Mouse (Mus musculus) thymus, adult 2 months (tissue): Measurements from ENCODE around the gene Dner. TPM values are rescaled to one million over a fixed set of nuclear protein-coding genes. Genes with fewer than 3 reads are reported as not detected.

Source experiments
- DNase-seq: peaks from one replicate; pipeline ENCODE4 v3.0.0; 2021
- H3K27ac ChIP-seq: fragments of 200-500 bp; 2 replicates; pipeline ENCODE4 v1.5.1; 2012; ENCODE audit warnings: low read length, control low read depth; ENCODE audit not compliant: control insufficient read depth, insufficient read depth
- H3K27me3 ChIP-seq: fragments of 200-500 bp; 2 replicates; pipeline ENCODE4 v1.6.1; 2012; ENCODE audit warnings: mild to moderate bottlenecking, low read length, moderate library complexity, mixed read lengths; ENCODE audit not compliant: control insufficient read depth, insufficient read depth
- H3K36me3 ChIP-seq: fragments of 200-500 bp; 2 replicates; pipeline ENCODE4 v1.6.1; 2012; ENCODE audit warnings: mild to moderate bottlenecking, low read length, moderate library complexity; ENCODE audit not compliant: control insufficient read depth, insufficient read depth
- H3K4me1 ChIP-seq: fragments of 200-500 bp; replicated peaks from 2 replicates; pipeline ENCODE4 v1.6.1; 2012; ENCODE audit warnings: low read length; ENCODE audit not compliant: control insufficient read depth, insufficient read depth
- H3K4me3 ChIP-seq: fragments of 200-500 bp; 2 replicates; pipeline ENCODE4 v1.5.1; 2012; ENCODE audit warnings: mild to moderate bottlenecking, low read length, control low read depth, moderate library complexity; ENCODE audit not compliant: control insufficient read depth, insufficient read depth
- CTCF ChIP-seq: fragments of 200-500 bp; IDR thresholded peaks from 2 replicates; pipeline ENCODE4 v1.5.1; 2012; ENCODE audit warnings: mild to moderate bottlenecking, control low read depth, low read length, moderate library complexity, borderline replicate concordance; ENCODE audit not compliant: control insufficient read depth, poor library complexity, insufficient read depth; ENCODE audit errors: extremely low read depth
- POLR2A ChIP-seq: fragments of 200-500 bp; IDR thresholded peaks from 2 replicates; pipeline ENCODE4 v1.6.1; 2012; ENCODE audit warnings: mild to moderate bottlenecking, low read length, control low read depth, moderate library complexity; ENCODE audit not compliant: control insufficient read depth, poor library complexity, insufficient read depth; ENCODE audit errors: extremely low read depth
- WGBS: fragments of 180-500 bp; shearing (Covaris S2); methylation state at CpG from one replicate; pipeline ENCODE4 v1.1.7; 2018; 5-methylcytosine and 5-hydroxymethylcytosine counted together
- polyA plus RNA-seq: library from polyadenylated mRNA; depleted of rRNA; stranded (reverse); fragments of >200 nt; gene quantifications from 2 replicates; pipeline ENCODE4 v1.2.3, GENCODE M21; 2012

Dner gene
- polyA plus RNA-seq, 1 experiment: 0.22 TPM

DNA sequence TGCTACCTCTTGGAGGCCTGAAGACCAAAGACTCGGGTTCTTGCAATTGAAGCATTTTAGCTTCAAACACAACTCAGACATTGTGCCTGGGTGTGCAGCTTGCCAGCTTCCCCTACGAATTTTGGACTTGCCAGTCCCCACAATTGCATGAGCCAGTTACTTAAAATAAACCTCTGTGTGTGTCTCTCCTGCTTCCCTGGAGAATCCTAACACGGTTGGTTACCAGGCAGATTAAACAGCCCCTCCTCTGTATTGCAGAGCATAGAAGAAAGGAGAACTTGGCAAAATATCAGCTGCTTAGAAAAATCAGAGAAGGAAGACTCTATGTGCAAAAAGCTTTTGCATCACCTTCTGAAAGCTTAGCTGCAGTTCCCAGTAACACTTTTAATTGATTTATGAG lies 252.4 kb downstream of the Dner start:
- DNase-seq: no peak
- no peak overlapping the region for H3K27ac ChIP-seq
- WGBS: 71% methylated on average over 3 of the region's 3 CpGs

GRCm38 (mm10) chr1:84443050-84443449 lies 253.0 kb downstream of the Dner start:
- H3K4me3 ChIP-seq: no peak overlapping the region
- WGBS: 96% methylated on average over 5 of the region's 5 CpGs
- TF ChIP-seq CTCF (no peak), POLR2A (no peak)

More for the DNA sequence above, 252.4 kb downstream of the Dner start:
- no peak overlapping the region for H3K4me3 ChIP-seq
- H3K27me3 ChIP-seq: no peaks in the 10 kb centered on the region
- no peaks in the 10 kb centered on the region for H3K4me1 ChIP-seq
- no peak for TF ChIP-seq POLR2A
- TF ChIP-seq CTCF: no peak
- H3K36me3 ChIP-seq: no peaks in the 10 kb centered on the region

DNA sequence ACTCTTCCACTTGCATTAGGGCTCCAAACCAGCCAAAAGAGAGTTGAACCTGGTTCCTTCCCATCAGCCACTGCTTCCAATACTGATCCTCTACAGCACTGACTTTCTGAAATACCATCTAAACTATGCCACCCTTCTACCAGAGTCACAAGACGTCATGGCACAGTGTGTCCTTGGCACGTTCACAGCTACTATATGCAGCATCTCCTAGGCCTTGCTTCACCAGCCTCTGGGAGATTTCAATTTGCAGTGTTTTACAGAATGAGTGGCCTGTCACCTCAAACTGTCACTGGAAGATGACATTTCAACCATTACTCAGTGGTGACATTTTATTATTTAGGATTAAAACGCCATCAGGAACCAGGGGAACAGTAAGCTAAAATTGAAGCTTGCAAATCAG lies 254.6 kb downstream of the Dner start:
- H3K4me3 ChIP-seq: no peak overlapping the region
- WGBS: 88% methylated on average over 3 of the region's 3 CpGs
- no peaks in the 10 kb centered on the region for H3K36me3 ChIP-seq
- no peak overlapping the region for H3K27ac ChIP-seq
- H3K4me1 ChIP-seq: no peaks in the 10 kb centered on the region
- DNase-seq: no peak
- no peaks in the 10 kb centered on the region for H3K27me3 ChIP-seq
- TF ChIP-seq CTCF (no peak), POLR2A (no peak)

More at GRCm38 (mm10) chr1:84443050-84443449, 253.0 kb downstream of the Dner start:
- no peak overlapping the region for H3K27ac ChIP-seq
- no peak for DNase-seq
- no peaks in the 10 kb centered on the region for H3K4me1 ChIP-seq
- H3K36me3 ChIP-seq: no peaks in the 10 kb centered on the region
- H3K27me3 ChIP-seq: no peaks in the 10 kb centered on the region

- Histone ChIP-seq H3K27ac (no peak overlapping the region), H3K27me3 (no peaks in the 10 kb centered on the region), H3K36me3 (no peaks in the 10 kb centered on the region), H3K4me3 (no peak overlapping the region), H3K4me1 (no peaks in the 10 kb centered on the region)
- TF ChIP-seq POLR2A (no peak), CTCF (no peak)
- DNase-seq: no peak
Observed at GRCm38 (mm10) chr1:84437565-84437964, 258.5 kb downstream of the Dner start.

GRCm38 (mm10) chr1:84436281-84436680 lies 259.7 kb downstream of the Dner start:
- Histone ChIP-seq H3K27ac (no peak overlapping the region), H3K4me1 (no peaks in the 10 kb centered on the region), H3K36me3 (no peaks in the 10 kb centered on the region), H3K4me3 (no peak overlapping the region), H3K27me3 (no peaks in the 10 kb centered on the region)
- WGBS: 78% methylated on average over 1 of the region's 1 CpGs
- TF ChIP-seq CTCF (no peak), POLR2A (no peak)
- DNase-seq: no peak

DNA sequence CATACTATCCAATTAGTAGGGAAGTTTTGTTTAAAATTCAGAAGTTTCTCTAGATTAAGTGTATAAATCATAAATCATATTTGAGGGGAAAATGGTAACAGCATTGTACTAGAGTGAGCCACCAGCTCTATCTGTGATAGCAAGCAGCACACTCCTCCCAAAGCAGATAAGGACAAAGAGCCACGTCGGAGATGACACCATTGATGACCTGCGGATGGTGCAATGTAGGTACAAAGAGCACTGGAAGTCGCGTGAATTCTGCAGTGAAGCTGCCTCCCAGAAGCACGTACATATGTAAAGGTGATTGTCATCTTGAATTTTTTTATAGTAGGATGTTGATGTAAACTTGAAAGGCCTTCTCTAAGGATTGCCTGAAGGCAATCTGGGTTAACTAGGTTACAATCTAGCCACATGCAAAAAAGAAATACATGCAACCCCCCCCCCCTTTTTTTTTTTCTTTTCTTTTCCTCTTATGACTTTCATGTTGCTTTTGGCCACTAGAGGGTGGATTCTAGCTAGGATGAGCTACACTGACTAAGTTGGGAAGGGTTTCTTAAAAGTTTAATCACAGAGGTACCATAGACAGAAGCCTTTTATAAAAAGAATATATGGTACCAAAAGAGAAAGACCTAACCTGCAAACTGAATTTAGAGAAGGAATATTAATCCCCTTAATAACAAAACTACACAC lies 262.6 kb downstream of the Dner start:
- WGBS: 85% methylated on average over 6 of the region's 6 CpGs
- no peaks in the 10 kb centered on the region for H3K36me3 ChIP-seq
- H3K4me1 ChIP-seq: no peaks in the 10 kb centered on the region
- H3K4me3 ChIP-seq: no peak overlapping the region
- H3K27me3 ChIP-seq: no peaks in the 10 kb centered on the region
- no peak overlapping the region for H3K27ac ChIP-seq
- no peak for TF ChIP-seq POLR2A
- TF ChIP-seq CTCF: no peak
- DNase-seq: no peak

DNA sequence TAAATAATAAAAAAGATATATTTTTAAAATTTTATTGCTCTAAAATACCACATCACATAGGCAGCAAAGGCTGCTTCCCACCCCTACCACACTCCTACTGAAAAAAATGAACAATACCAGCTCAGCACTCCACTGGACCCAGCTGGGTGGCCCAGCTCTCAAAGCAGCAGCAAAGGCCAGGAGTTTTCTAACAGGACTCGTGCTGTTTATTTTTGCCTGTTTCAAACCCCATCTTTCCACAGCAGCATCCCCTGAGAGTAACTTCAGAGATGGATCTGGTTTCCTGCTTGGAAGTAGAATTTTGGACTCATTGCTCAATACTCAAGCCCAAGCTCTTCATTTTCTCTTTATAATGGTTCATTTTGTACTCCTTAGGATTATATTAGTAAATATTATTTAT lies 263.7 kb downstream of the Dner start:
- TF ChIP-seq CTCF: no peak
- no peak for TF ChIP-seq POLR2A
- no peaks in the 10 kb centered on the region for H3K27me3 ChIP-seq
- WGBS: 90% methylated on average over 1 of the region's 1 CpGs
- H3K27ac ChIP-seq: no peak overlapping the region
- H3K36me3 ChIP-seq: no peaks in the 10 kb centered on the region
- DNase-seq: no peak
- H3K4me3 ChIP-seq: no peak overlapping the region
- no peaks in the 10 kb centered on the region for H3K4me1 ChIP-seq
